24 mouse cellular contexts compared by ENCODE assay signal in the genomic region with DNA sequence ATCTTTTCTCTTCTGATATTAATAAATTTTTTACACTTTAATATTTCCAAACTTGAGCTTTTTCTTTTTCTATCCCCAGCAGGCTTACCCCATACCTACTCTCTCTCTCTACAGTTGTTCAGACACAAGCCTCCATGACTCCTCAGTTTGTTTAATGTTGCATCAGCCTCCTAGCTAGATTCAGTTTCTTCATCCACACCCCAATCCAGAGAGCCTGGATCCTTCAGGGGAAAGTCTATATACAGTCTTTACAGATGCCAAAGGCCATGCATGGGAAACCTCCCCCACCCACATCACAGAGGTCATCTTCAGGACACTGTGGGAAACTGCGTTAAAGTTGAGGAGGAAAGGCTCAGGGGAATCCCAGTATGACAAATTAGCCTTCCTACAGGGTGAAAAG.
DNase-seq lines count a peak whose midpoint lies in the region; ATAC-seq and TF ChIP-seq lines count a peak whose summit lies in the region.
"Had no signal": no experiment of that assay in that cellular context is flagged by ENCODE, and none has a peak within 500 bp of the region (broad histone marks: within the 10 kb centered on the region; RNA-seq: fewer than 3 reads in every experiment).

No protein-coding gene starts in this region.

- no peaks in the 10 kb centered on the region for H3K9me3 ChIP-seq in lung, postnatal 0 days (ENCODE audit: low read length)
- no peaks in the 10 kb centered on the region for H3K9me3 ChIP-seq in forebrain, embryonic 13.5 days (replicated peaks)
- H3K9me3 ChIP-seq: embryonic facial prominence, embryonic 15.5 days; forebrain, embryonic 10.5 days; forebrain, embryonic 15.5 days; heart, embryonic 15.5 days; hindbrain, embryonic 13.5 days had no signal

- DNase-seq in lung, postnatal 0 days (ENCODE audit: low spot score), result no peak
- DNase-seq in lung, postnatal 10 days, result no peak
- DNase-seq in ES-CJ7 (ENCODE audit: low read depth, low spot score) (peak; percentile 10), MN1 (ENCODE audit: low spot score) (no peak)
- no peak for DNase-seq in cerebellum, postnatal 25 days
- DNase-seq: adrenal gland, adult 2 months; adrenal gland, postnatal 25 days; cerebellum, adult 2 months; cerebellum, postnatal 10 days; embryo, embryonic 11 days; gastrocnemius, postnatal 10 days; heart, adult 2 months; heart, postnatal 14 days had no signal

- no peak overlapping the region for H3K4me3 ChIP-seq in lung, postnatal 0 days (ENCODE audit: low read depth, low read length)
- no peak overlapping the region for H3K4me3 ChIP-seq in brown adipose tissue, adult 24 weeks (ENCODE audit: insufficient read depth, low read depth, low read length)
- no peak overlapping the region for H3K4me3 ChIP-seq in myocyte
- H3K4me3 ChIP-seq in forebrain, embryonic 13.5 days, result no peak overlapping the region
- H3K4me3 ChIP-seq: embryonic facial prominence, embryonic 15.5 days; erythroblast, embryonic 14.5 days; forebrain, embryonic 10.5 days; forebrain, embryonic 15.5 days; heart, adult 2 months; heart, embryonic 15.5 days; hindbrain, embryonic 13.5 days had no signal

- no peak for TF ChIP-seq CTCF in lung, postnatal 0 days (IDR thresholded peaks at IDR 0.05)

- H3K79me2 ChIP-seq in myocyte (ENCODE audit: control insufficient read depth, insufficient read depth), result no peaks in the 10 kb centered on the region

- no peak overlapping the region for H3K4me2 ChIP-seq in lung, postnatal 0 days (replicated peaks; ENCODE audit: low read depth, low read length)
- peak overlapping the region; percentile 7 for H3K4me2 ChIP-seq in myocyte (ENCODE audit: low read depth)
- no peak overlapping the region for H3K4me2 ChIP-seq in forebrain, embryonic 13.5 days
- H3K4me2 ChIP-seq: embryonic facial prominence, embryonic 15.5 days; forebrain, embryonic 15.5 days; heart, embryonic 11.5 days; heart, embryonic 15.5 days; hindbrain, embryonic 13.5 days had no signal

- H3K36me3 ChIP-seq in lung, postnatal 0 days (ENCODE audit: insufficient read depth, low read length), result no peaks in the 10 kb centered on the region
- no peaks in the 10 kb centered on the region for H3K36me3 ChIP-seq in myocyte (ENCODE audit: control insufficient read depth, insufficient read depth)
- H3K36me3 ChIP-seq in forebrain, embryonic 13.5 days (ENCODE audit: poor library complexity, severe bottlenecking), result no peaks in the 10 kb centered on the region
- H3K36me3 ChIP-seq: embryonic facial prominence, embryonic 15.5 days; forebrain, embryonic 10.5 days; forebrain, embryonic 15.5 days; heart, embryonic 15.5 days; hindbrain, embryonic 13.5 days had no signal

- TF ChIP-seq POLR2A in myocyte (IDR thresholded peaks at IDR 0.05; ENCODE audit: insufficient read length, low read depth), result no peak

- no peak overlapping the region for H3K9ac ChIP-seq in lung, postnatal 0 days (replicated peaks; ENCODE audit: low read depth)
- no peak overlapping the region for H3K9ac ChIP-seq in forebrain, embryonic 13.5 days
- H3K9ac ChIP-seq: embryonic facial prominence, embryonic 15.5 days; forebrain, embryonic 15.5 days; heart, embryonic 15.5 days; hindbrain, embryonic 13.5 days had no signal

- TF ChIP-seq EP300 in lung, postnatal 0 days (IDR thresholded peaks at IDR 0.05), result no peak

- H3K27me3 ChIP-seq in lung, postnatal 0 days (replicated peaks; ENCODE audit: insufficient read depth, low read length), result no peaks in the 10 kb centered on the region
- no peaks in the 10 kb centered on the region for H3K27me3 ChIP-seq in myocyte (ENCODE audit: control insufficient read depth, insufficient read depth, insufficient read length)
- no peaks in the 10 kb centered on the region for H3K27me3 ChIP-seq in forebrain, embryonic 13.5 days
- H3K27me3 ChIP-seq: embryonic facial prominence, embryonic 15.5 days; forebrain, embryonic 15.5 days; heart, embryonic 15.5 days; hindbrain, embryonic 13.5 days had no signal

- no peak overlapping the region for H3K27ac ChIP-seq in lung, postnatal 0 days (ENCODE audit: low read length)
- H3K27ac ChIP-seq in brown adipose tissue, adult 24 weeks (replicated peaks; ENCODE audit: low read depth, low read length), result peak overlapping the region; percentile 73
- no peak overlapping the region for H3K27ac ChIP-seq in forebrain, embryonic 13.5 days
- H3K27ac ChIP-seq: embryonic facial prominence, embryonic 15.5 days; forebrain, embryonic 10.5 days; forebrain, embryonic 15.5 days; heart, adult 2 months; heart, embryonic 15.5 days; hindbrain, embryonic 13.5 days had no signal

- no peaks in the 10 kb centered on the region for H3K4me1 ChIP-seq in lung, postnatal 0 days (ENCODE audit: insufficient read depth, low read depth, low read length)
- H3K4me1 ChIP-seq in brown adipose tissue, adult 24 weeks (ENCODE audit: control insufficient read depth, insufficient read depth, insufficient read length, low read length), result peaks cover 12% of the 10 kb centered on the region; the same call in 1 of the 2 replicates
- H3K4me1 ChIP-seq in forebrain, embryonic 13.5 days, result no peaks in the 10 kb centered on the region
- H3K4me1 ChIP-seq: embryonic facial prominence, embryonic 15.5 days; forebrain, embryonic 10.5 days; forebrain, embryonic 15.5 days; heart, embryonic 15.5 days; hindbrain, embryonic 13.5 days had no signal

- WGBS in lung, postnatal 0 days, result 5% methylated on average over 1 of the region's 1 CpGs
- WGBS in forebrain, embryonic 13.5 days, result 65% methylated on average over 1 of the region's 1 CpGs

- ATAC-seq in lung, postnatal 0 days, result peak; percentile 17; the same call in 1 of the 2 replicates
- ATAC-seq in forebrain, embryonic 13.5 days, result no peak
- ATAC-seq: forebrain, embryonic 15.5 days; intestine, postnatal 0 days had no signal

- no peak overlapping the region for H3ac ChIP-seq in myocyte (ENCODE audit: control insufficient read depth, insufficient read length)

TF ChIP-seq in myocyte, 11 proteins besides CTCF, POLR2A, EP300 and RAD21:
- TF ChIP-seq TCF12 (IDR thresholded peaks at IDR 0.05; ENCODE audit: insufficient read depth, poor library complexity, severe bottlenecking), result no peak
- peak; percentile 58; the same call in 1 of the 2 replicates for TF ChIP-seq CEBPB (IDR thresholded peaks at IDR 0.05; ENCODE audit: insufficient read depth, poor library complexity, severe bottlenecking)
- no peak for TF ChIP-seq USF1 (IDR thresholded peaks at IDR 0.05; ENCODE audit: low read depth)
- TF ChIP-seq SRF (IDR thresholded peaks at IDR 0.05; ENCODE audit: control insufficient read depth, insufficient read length, low read depth), result no peak
- no peak for TF ChIP-seq MYOG (IDR thresholded peaks at IDR 0.05; ENCODE audit: control insufficient read depth in 1 of 3, insufficient read depth in 1 of 3, insufficient read length in 2 of 3, low read depth in 2 of 3)
